Mouse (Mus musculus): Measurements from ENCODE around the gene Arhgap35. TPM values are rescaled to one million over a fixed set of nuclear protein-coding genes. Genes with fewer than 3 reads are reported as not detected.

The Arhgap35 gene
- total and polyA plus RNA-seq, 2 experiments from 2014 or later, result 27.0 to 149 TPM

DNA sequence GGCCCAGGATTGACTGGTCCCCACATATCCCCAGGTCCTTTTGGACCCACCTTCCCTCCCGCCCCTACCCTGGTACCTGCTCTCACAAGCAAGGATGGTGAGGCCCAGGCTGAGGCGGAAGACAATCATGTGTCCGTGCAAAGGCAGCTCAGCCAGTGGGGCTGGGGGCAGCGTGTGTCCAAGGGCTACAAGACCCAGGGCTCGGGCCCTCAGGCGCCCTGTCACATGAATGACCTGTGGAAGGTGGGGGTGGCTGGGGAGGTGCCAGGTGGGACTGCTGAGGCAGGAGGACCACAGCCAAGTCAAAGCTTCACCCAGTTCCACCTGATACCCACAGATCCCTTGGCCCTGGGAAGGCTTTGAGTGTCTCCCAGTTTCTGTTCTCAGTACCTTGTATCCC, 153.1 kb downstream of the Arhgap35 start:
- WGBS, result 78% methylated on average over 6 of the region's 6 CpGs
- H3K4me2 ChIP-seq (ENCODE audit: low read depth), result no peak overlapping the region
- no peak for TF ChIP-seq CTCF (IDR thresholded peaks at IDR 0.05; ENCODE audit: low read depth)
- no peak overlapping the region for H3K27ac ChIP-seq (ENCODE audit: low read depth, low read length)
- no peak overlapping the region for H3K4me3 ChIP-seq (ENCODE audit: low read depth, low read length)
- H3K27me3 ChIP-seq (ENCODE audit: insufficient read depth, low read length), result no peaks in the 10 kb centered on the region; the same call in 1 of the 2 replicates
- H3K36me3 ChIP-seq (ENCODE audit: insufficient read depth), result no peaks in the 10 kb centered on the region; the same call in 1 of the 2 replicates
- H3K9me3 ChIP-seq (ENCODE audit: low read length), result no peaks in the 10 kb centered on the region
- DNase-seq (no peak), ATAC-seq (no peak)
- H3K4me1 ChIP-seq (ENCODE audit: insufficient read depth), result no peaks in the 10 kb centered on the region
- no peak overlapping the region for H3K9ac ChIP-seq

DNA sequence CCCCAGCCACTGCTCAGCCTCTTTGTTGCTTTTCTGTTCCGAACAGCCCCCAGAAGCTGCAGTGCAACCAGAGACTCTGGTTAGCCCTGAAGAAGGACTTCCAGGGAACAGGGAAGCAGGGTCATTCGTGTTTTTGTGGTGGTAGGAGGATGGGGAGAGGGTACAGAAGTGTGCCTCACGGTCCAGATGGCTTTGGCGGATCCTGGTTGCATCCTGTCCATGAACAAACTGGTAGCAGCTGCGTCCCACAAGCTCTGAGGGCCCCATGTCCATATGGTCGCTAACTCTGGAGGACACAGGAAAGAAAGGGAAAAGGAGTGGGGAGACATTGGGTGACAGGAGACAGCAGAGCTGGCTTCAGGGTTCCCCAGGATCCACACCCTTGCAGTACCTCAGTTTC, 153.6 kb downstream of the Arhgap35 start:
- Histone ChIP-seq H3K27me3 (ENCODE audit: insufficient read depth, low read length) (no peaks in the 10 kb centered on the region; the same call in 1 of the 2 replicates), H3K9me3 (ENCODE audit: low read length) (no peaks in the 10 kb centered on the region), H3K9ac (no peak overlapping the region), H3K4me1 (ENCODE audit: insufficient read depth) (no peaks in the 10 kb centered on the region), H3K4me3 (ENCODE audit: low read depth, low read length) (no peak overlapping the region), H3K27ac (ENCODE audit: low read depth, low read length) (no peak overlapping the region), H3K36me3 (ENCODE audit: insufficient read depth) (peaks cover 3% of the 10 kb centered on the region; the same call in 1 of the 2 replicates), H3K4me2 (ENCODE audit: low read depth) (no peak overlapping the region)
- no peak for DNase-seq
- TF ChIP-seq CTCF (IDR thresholded peaks at IDR 0.05; ENCODE audit: low read depth), result no peak
- ATAC-seq, result no peak
- 68% methylated on average over 6 of the region's 6 CpGs for WGBS

DNA sequence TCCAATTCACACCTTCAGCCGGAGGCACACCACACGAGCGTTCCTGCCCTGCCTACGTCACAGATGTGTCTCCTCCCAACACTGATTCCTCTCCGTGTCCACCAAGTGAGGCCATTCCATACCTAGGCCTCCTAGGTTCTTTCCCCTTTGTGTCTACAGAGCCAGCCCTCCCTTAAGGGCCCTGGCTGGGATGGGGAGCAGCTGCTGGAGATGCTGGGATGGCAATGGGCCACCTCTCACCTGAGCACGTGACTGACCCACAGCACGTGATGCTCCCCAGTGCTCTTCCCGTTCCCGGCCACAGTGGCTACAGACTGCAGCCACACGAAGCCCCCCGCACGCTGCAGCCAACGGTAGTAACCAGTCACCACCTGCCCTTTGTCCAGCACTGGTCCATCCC, 154.2 kb downstream of the Arhgap35 start:
- H3K9ac ChIP-seq, result no peak overlapping the region
- no peaks in the 10 kb centered on the region for H3K4me1 ChIP-seq (ENCODE audit: insufficient read depth)
- 71% methylated on average over 13 of the region's 13 CpGs for WGBS
- no peaks in the 10 kb centered on the region for H3K9me3 ChIP-seq (ENCODE audit: low read length)
- no peak overlapping the region for H3K4me2 ChIP-seq (ENCODE audit: low read depth)
- TF ChIP-seq CTCF (IDR thresholded peaks at IDR 0.05; ENCODE audit: low read depth), result no peak
- DNase-seq (no peak), ATAC-seq (no peak)
- H3K27me3 ChIP-seq (ENCODE audit: insufficient read depth, low read length), result no peaks in the 10 kb centered on the region; the same call in 1 of the 2 replicates
- H3K36me3 ChIP-seq (ENCODE audit: insufficient read depth), result peaks cover 9% of the 10 kb centered on the region
- no peak overlapping the region for H3K4me3 ChIP-seq (ENCODE audit: low read depth, low read length)
- H3K27ac ChIP-seq (ENCODE audit: low read depth, low read length), result no peak overlapping the region

DNA sequence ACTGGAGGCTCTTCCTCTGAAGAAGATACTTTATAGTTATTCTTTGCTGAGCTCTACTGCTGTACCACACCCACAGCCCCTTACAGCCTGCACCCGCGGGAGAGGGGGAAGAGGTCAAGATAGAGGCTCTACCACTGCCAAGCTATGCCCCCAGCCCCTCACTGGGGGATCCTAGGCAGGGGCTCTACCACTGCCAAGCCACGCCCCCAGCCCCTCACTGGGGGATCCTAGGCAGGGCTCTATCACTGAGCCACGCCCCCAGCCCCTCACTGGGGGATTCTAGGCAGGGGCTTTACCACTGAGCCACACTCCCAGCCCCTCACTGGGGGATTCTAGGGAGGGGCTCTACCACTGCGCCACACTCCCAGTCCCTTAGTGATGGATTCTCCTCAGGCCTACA, 158.5 kb downstream of the Arhgap35 start:
- WGBS, result 91% methylated on average over 5 of the region's 5 CpGs
- no peak for TF ChIP-seq CTCF (IDR thresholded peaks at IDR 0.05; ENCODE audit: low read depth)
- no peaks in the 10 kb centered on the region for H3K9me3 ChIP-seq (ENCODE audit: low read length)
- no peak overlapping the region for H3K4me3 ChIP-seq (ENCODE audit: low read depth, low read length)
- no peak overlapping the region for H3K4me2 ChIP-seq (ENCODE audit: low read depth)
- no peak overlapping the region for H3K27ac ChIP-seq (ENCODE audit: low read depth, low read length)
- H3K9ac ChIP-seq, result no peak overlapping the region
- DNase-seq, result no peak
- H3K27me3 ChIP-seq (ENCODE audit: insufficient read depth, low read length), result no peaks in the 10 kb centered on the region
- H3K36me3 ChIP-seq (ENCODE audit: insufficient read depth), result peaks cover 16% of the 10 kb centered on the region
- peaks cover 7% of the 10 kb centered on the region for H3K4me1 ChIP-seq (ENCODE audit: insufficient read depth)
- ATAC-seq, result no peak

DNA sequence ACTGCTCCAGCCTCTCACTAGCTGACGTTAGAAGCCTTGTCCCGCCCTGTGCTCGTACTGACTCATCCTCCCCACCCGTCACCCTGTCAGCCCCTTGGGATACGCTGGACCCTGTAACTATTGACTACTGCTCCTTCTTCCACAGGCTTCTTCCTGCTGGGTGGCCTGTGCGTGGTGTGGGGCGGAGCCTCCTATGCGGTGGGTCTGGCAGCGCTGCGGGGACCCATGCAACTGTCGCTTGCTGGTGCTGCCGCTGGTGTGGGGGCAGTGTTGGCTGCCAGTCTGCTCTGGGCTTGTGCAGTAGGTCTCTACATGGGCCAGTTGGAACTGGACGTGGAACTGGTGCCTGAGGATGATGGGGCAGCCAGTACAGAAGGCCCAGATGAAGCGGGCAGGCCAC, 159.8 kb downstream of the Arhgap35 start:
- no peak overlapping the region for H3K27ac ChIP-seq (ENCODE audit: low read depth, low read length)
- no peak for TF ChIP-seq CTCF (IDR thresholded peaks at IDR 0.05; ENCODE audit: low read depth)
- peaks cover 16% of the 10 kb centered on the region for H3K36me3 ChIP-seq (ENCODE audit: insufficient read depth)
- no peak for DNase-seq
- H3K4me1 ChIP-seq (ENCODE audit: insufficient read depth), result peaks cover 7% of the 10 kb centered on the region
- H3K4me3 ChIP-seq (ENCODE audit: low read depth, low read length), result no peak overlapping the region
- H3K9ac ChIP-seq, result no peak overlapping the region
- ATAC-seq, result no peak
- 97% methylated on average over 14 of the region's 14 CpGs for WGBS
- no peaks in the 10 kb centered on the region for H3K27me3 ChIP-seq (ENCODE audit: insufficient read depth, low read length)
- H3K4me2 ChIP-seq (ENCODE audit: low read depth), result no peak overlapping the region
- H3K9me3 ChIP-seq (ENCODE audit: low read length), result no peaks in the 10 kb centered on the region

DNA sequence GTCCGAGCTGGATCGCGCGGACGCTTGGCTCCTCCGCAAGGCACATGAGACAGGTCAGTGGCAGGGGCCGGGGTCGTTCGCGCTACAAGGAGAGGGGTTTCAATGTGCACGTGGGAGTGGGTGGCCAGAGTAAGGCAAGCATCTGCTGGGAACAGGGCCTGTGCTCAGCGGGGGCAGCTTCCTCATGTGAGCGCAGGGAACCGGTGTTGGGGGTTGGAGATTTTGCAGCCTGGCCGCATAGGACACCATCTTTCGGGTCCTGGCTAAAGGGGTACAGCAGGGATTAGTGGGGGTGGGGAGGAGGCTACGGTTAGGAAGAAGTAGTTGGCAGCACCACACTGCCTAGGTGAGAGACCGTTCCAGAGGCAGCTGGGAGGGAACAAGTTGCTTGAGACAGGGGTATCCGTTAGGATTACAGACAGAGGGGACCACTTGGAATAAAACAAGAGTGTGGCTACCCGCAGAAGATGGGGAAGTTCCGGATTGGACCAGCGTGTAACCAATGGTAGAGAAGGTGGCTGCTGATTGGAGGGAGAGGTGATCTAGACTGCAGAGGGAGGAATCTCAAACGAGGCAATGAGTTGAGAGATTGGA, 161.6 kb downstream of the Arhgap35 start:
- 0% methylated on average over 23 of the region's 23 CpGs for WGBS
- peaks cover 16% of the 10 kb centered on the region for H3K36me3 ChIP-seq (ENCODE audit: insufficient read depth)

DNA sequence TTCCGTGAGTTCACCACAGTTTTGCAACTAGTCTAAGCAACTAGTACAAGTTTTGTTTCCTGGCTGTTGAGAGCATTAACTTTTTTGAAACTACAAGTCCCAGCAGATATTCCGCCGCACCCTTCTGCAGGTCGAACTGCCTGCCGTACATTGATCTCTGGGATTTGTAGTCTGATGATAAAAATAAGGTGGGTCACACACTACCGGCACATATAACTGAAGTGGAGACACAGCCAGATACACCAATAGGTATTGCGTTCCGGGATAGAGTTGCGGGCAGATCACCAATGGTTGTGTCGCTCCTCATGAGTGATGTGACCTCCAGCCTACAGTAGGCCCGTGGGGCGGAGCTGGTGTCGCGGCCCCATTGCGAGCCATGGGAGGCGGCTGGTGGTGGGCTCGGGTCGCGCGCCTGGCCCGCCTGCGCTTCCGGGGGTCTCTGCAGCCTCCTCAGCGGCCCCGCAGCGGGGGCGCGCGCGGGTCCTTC, 162.2 kb downstream of the Arhgap35 start, which contains the start of gene Tmem160:
TSS of gene Tmem160 (plus strand) at position 193 of the 487 bp plus-strand sequence.
- under 1% methylated on average over 29 of the region's 30 CpGs for WGBS
- peak within 1 kb of the TSS; percentile 76 for H3K27ac ChIP-seq (ENCODE audit: low read depth, low read length)
- peak within 1 kb of the TSS; percentile 65 for H3K9ac ChIP-seq
- H3K9me3 ChIP-seq (ENCODE audit: low read length), result no peaks in the 10 kb centered on the region
- peak; percentile 99 for ATAC-seq
- no peak for TF ChIP-seq CTCF (IDR thresholded peaks at IDR 0.05; ENCODE audit: low read depth)
- H3K4me3 ChIP-seq (ENCODE audit: low read depth, low read length), result peak within 1 kb of the TSS; percentile 68
- H3K4me1 ChIP-seq (ENCODE audit: insufficient read depth), result peaks cover 7% of the 10 kb centered on the region
- peaks cover 16% of the 10 kb centered on the region for H3K36me3 ChIP-seq (ENCODE audit: insufficient read depth)
- H3K27me3 ChIP-seq (ENCODE audit: insufficient read depth, low read length), result no peaks in the 10 kb centered on the region
- DNase-seq, result peak; percentile 95
- peak within 1 kb of the TSS; percentile 72 for H3K4me2 ChIP-seq (ENCODE audit: low read depth)

More for the DNA sequence above, 161.6 kb downstream of the Arhgap35 start:
- ATAC-seq, result peak; percentile 74
- Histone ChIP-seq H3K4me2 (ENCODE audit: low read depth) (peak overlapping the region; percentile 72), H3K9me3 (ENCODE audit: low read length) (no peaks in the 10 kb centered on the region), H3K27me3 (ENCODE audit: insufficient read depth, low read length) (no peaks in the 10 kb centered on the region), H3K9ac (peak overlapping the region; percentile 65), H3K27ac (ENCODE audit: low read depth, low read length) (peak overlapping the region; percentile 76), H3K4me1 (ENCODE audit: insufficient read depth) (peaks cover 7% of the 10 kb centered on the region), H3K4me3 (ENCODE audit: low read depth, low read length) (peak overlapping the region; percentile 68)
- DNase-seq, result peak; percentile 83
- TF ChIP-seq CTCF (IDR thresholded peaks at IDR 0.05; ENCODE audit: low read depth), result no peak

Data from forebrain, postnatal 0 days (tissue).